ENCODE assay signal across 9 mouse cellular contexts in the genomic region with DNA sequence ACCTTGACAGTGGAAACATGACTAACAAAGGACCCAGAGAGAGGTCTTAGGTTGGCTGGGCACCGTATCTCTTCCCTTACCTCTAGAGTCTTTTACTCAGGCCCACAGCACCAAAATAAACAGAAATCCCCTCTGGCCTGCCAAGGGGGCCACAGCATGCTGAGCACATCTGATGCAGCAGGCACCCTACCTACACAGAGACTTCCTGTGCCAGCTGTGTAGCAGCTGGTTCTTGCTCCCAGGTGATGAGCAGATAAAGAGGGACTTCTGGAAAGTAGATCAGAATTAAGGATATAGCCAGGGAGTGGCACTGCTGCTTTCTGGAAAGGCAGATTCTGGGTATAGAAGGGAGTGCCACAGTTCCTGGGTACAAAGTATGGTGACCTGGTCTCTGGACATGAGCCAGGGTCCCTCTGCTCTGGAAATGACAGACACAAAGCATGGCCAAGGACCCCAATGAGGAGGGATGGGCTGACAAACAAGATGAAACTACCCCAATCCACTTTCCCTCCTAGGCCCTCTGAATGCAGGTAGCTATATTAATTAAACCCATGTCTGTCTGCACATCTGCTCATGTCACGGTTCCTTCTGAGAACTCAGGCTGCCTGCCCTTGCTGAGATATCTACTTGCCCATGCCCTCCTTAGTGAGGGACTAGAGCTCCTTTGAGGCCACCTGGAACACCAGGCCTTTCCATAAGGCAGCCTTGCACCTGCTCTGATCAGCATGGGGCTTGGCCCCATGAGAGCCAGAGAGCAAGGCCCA.
A peak's percentile ranks its signal among the peaks of the same experiment; 100 is the strongest.
DNase-seq lines count a peak whose midpoint lies in the region; ATAC-seq and TF ChIP-seq lines count a peak whose summit lies in the region.
"Had no signal": no experiment of that assay in that cellular context is flagged by ENCODE, and none has a peak within 500 bp of the region (broad histone marks: within the 10 kb centered on the region; RNA-seq: fewer than 3 reads in every experiment).

No protein-coding gene starts in this region.

- no peaks in the 10 kb centered on the region for H3K9me3 ChIP-seq in hindbrain, embryonic 10.5 days
- H3K9me3 ChIP-seq in hindbrain, embryonic 14.5 days (ENCODE audit: control insufficient read depth, low read length): no peaks in the 10 kb centered on the region
- H3K9me3 ChIP-seq in hindbrain, embryonic 12.5 days (replicated peaks): no peaks in the 10 kb centered on the region

- peaks cover 32% of the 10 kb centered on the region for H3K4me1 ChIP-seq in hindbrain, embryonic 10.5 days (replicated peaks)
- peaks cover 14% of the 10 kb centered on the region for H3K4me1 ChIP-seq in hindbrain, embryonic 14.5 days (replicated peaks; ENCODE audit: control insufficient read depth, insufficient read depth, low read length)
- peaks cover 61% of the 10 kb centered on the region for H3K4me1 ChIP-seq in bone marrow macrophage, adult 2 months (ENCODE audit: control insufficient read depth, insufficient read depth, low read length)
- H3K4me1 ChIP-seq in hindbrain, embryonic 12.5 days: peaks cover 28% of the 10 kb centered on the region

- H3K9ac ChIP-seq in hindbrain, embryonic 14.5 days: no peak overlapping the region
- H3K9ac ChIP-seq in hindbrain, embryonic 12.5 days: no peak overlapping the region

- H3K27ac ChIP-seq in hindbrain, embryonic 10.5 days: peak overlapping the region; percentile 53
- H3K27ac ChIP-seq in hindbrain, embryonic 14.5 days: no peak overlapping the region
- H3K27ac ChIP-seq in bone marrow macrophage, adult 2 months (ENCODE audit: insufficient read depth, low read depth, low read length): peak overlapping the region; percentile 95
- H3K27ac ChIP-seq in hindbrain, embryonic 12.5 days: peak overlapping the region; percentile 62

- H3K27me3 ChIP-seq in hindbrain, embryonic 10.5 days (ENCODE audit: insufficient read depth, poor library complexity, severe bottlenecking): no peaks in the 10 kb centered on the region
- no peaks in the 10 kb centered on the region for H3K27me3 ChIP-seq in hindbrain, embryonic 14.5 days (ENCODE audit: control insufficient read depth, insufficient read depth, low read length)
- H3K27me3 ChIP-seq in hindbrain, embryonic 12.5 days: no peaks in the 10 kb centered on the region

- no peak overlapping the region for H3K4me2 ChIP-seq in hindbrain, embryonic 14.5 days (replicated peaks)
- H3K4me2 ChIP-seq in hindbrain, embryonic 12.5 days (replicated peaks): no peak overlapping the region

- no peak for TF ChIP-seq POLR2A in bone marrow macrophage, adult 2 months (IDR thresholded peaks at IDR 0.05; ENCODE audit: borderline replicate concordance, low read depth, low read length)

- no peak for ATAC-seq in hindbrain, embryonic 14.5 days (ENCODE audit: low FRiP score)
- ATAC-seq in hindbrain, embryonic 12.5 days (ENCODE audit: low FRiP score): no peak; the same call in 1 of the 2 replicates
- ATAC-seq in megakaryocyte progenitor cell, adult 5-6 weeks (replicated peaks; ENCODE audit: poor library complexity): peak; percentile 42

- DNase-seq in hindbrain, embryonic 10.5 days (ENCODE audit: low spot score): no peak
- DNase-seq in hindbrain, embryonic 14.5 days (ENCODE audit: low spot score): no peak
- no peak for DNase-seq in gastrocnemius, postnatal 25 days
- DNase-seq in urinary bladder, postnatal 10 days (ENCODE audit: low spot score): no peak
- DNase-seq in right cerebral cortex, adult 2 months (ENCODE audit: low spot score in 2 of 2): no peak
- DNase-seq: cerebellum, adult 9-11 months had no signal

- H3K36me3 ChIP-seq in hindbrain, embryonic 10.5 days: no peaks in the 10 kb centered on the region
- H3K36me3 ChIP-seq in hindbrain, embryonic 14.5 days (replicated peaks; ENCODE audit: control insufficient read depth, insufficient read depth): no peaks in the 10 kb centered on the region
- H3K36me3 ChIP-seq in hindbrain, embryonic 12.5 days: no peaks in the 10 kb centered on the region

- no peak overlapping the region for H3K4me3 ChIP-seq in hindbrain, embryonic 10.5 days
- H3K4me3 ChIP-seq in hindbrain, embryonic 14.5 days (replicated peaks; ENCODE audit: low read length): no peak overlapping the region
- H3K4me3 ChIP-seq in bone marrow macrophage, adult 2 months (ENCODE audit: insufficient read depth, low read length): no peak overlapping the region
- no peak overlapping the region for H3K4me3 ChIP-seq in hindbrain, embryonic 12.5 days

- WGBS in hindbrain, embryonic 10.5 days: 91% methylated on average over 2 of the region's 2 CpGs
- WGBS in hindbrain, embryonic 14.5 days: 88% methylated on average over 2 of the region's 2 CpGs
- 79% methylated on average over 2 of the region's 2 CpGs for WGBS in hindbrain, embryonic 12.5 days

- no peak for TF ChIP-seq CTCF in bone marrow macrophage, adult 2 months (IDR thresholded peaks at IDR 0.05; ENCODE audit: low read depth, low read length)
